Mouse (Mus musculus) lung, adult 2 months (tissue): ENCODE measurements around the gene Efcab5.

Experiments used
- CTCF ChIP-seq: fragments of 200-500 bp; IDR thresholded peaks from 2 replicates; pipeline ENCODE4 v1.5.1; 2011; ENCODE audit warnings: mild to moderate bottlenecking, low read length, control low read depth; ENCODE audit not compliant: insufficient read depth
- POLR2A ChIP-seq: fragments of 200-500 bp; IDR thresholded peaks from 2 replicates; pipeline ENCODE4 v1.6.1; 2011; ENCODE audit warnings: low read depth, mild to moderate bottlenecking, control low read depth, low read length, borderline replicate concordance; ENCODE audit errors: extremely low read depth

- TF ChIP-seq CTCF, result no peak
- TF ChIP-seq POLR2A, result no peak
Observed at GRCm38 (mm10) chr11:77108442-77108841, 80.3 kb downstream of the Efcab5 start.
